Mouse (Mus musculus) natural killer cell, adult 2 months (primary cell): ENCODE measurements around the gene Mapk11.

ENCODE experiments used
- DNase-seq, 2 experiments: peaks; one replicate each; pipeline ENCODE4 v3.0.0; 2022; ENCODE audit warnings: low spot score in 2 of 2

Mapk11 gene

DNA sequence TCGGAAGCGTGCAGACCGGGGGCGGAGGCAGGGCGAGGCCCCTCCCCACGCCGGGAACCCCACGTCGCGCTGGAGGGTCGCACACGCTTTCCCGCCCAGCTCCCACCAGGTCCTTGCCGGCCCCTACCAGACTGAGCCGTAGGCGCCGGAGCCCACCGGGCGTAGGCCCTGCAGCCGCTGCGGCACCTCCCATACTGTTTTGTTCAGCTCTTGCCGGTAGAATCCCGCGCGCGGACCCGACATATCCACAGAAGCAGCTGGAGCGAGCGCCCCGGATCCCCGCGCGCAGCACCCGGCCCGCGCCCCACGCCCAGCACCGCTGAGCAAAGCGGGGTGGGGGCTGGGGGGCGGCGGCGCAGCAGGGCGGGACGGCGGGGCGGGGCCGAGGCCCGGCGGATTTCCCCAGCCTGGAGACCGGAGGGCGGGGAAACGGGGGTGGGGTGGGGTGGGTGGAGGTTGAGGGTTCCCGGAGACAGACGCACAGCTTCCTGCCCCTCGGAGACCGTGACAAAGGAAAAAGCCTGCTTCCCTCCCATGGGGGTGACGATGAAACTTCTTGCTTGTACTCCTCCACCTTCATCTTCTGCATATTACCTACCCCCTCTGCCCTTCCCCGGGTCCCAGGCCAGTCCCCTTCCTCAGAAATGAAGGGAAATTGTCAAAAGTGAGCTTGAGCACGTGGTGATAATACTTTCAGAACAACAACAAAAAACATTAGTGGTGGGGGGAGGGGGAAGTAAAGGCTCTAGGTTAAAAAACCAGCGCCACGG is at the start of gene Mapk11:
TSS of gene Mapk11 (minus strand) at position 358 of the 770 bp plus-strand sequence.
- DNase-seq: peak in 1 of 2 experiments; percentile 37

DNA sequence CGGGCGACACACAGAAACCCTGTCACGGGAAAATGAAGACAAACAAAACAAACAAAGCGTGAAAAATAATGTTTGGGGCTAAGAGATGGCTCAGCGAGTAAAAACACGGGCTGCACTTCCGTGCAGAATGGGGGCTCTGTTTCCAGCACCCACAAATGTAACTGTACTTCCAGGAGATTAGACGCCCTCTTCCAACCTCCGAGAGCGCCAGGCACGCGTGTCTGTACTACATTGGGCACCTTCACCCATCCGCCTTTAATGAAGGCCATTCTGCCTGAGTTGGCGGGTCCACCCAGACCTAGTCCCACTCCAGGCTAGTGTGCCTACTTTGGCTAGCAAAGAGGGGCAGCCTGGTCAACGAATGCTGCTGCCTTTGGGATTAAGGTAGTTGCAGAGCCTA is 47.6 kb upstream of the Mapk11 start:
- no peak for DNase-seq

DNA sequence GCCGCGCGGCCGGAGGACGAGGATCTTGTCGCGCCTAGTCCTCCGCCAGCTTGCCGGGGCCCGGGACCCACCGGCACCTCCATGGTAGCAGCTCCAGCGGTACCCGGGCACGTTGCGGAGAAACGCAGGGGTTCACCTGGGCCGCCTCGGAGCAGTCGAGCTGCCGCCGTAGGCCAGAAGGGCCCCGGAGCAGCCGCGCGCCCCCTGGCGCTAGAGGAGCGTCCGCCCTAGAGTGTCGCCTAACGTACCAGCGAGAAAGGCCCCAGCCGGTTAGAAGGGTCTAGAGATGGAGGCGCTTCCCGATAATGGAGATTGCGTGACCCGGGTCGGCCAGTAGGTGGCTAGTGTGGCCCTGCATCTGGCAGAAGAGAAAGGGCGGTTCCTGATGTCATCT is 46.9 kb upstream of the Mapk11 start, which contains the start of gene Dennd6b:
TSS of gene Dennd6b (minus strand) at position 184 of the 394 bp plus-strand sequence.
- DNase-seq: peak; percentile 97 to 98

DNA sequence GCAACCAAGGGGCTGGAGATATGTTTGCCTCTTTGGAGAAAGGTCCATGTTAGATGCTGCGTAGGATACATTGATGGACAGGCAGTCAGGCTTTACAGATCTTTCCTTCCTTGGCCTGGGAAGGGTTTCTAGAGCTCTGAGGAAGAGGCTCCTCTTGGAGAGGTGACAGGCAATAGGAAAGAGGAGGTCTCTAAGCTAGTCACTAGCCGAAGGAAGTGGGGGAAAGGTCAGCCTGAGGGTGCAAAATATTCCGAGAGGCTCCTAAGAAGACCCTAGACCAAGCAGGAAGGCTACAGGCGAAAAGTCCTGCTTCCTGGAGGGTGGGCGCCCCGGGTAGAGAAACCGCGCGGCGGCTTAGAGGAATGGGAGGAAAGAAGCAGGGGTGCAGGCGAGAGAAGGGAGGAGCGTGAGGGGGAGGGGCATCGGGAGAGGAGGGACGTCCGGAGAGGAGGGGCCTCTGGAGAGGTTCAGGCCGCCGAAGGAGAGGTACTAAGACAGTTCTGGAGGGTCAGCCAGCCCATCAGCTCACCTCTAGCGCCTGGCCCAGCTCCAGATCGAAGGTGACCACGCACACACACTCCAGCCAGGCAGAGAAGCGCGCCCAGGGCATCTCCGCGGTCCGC is 46.4 kb upstream of the Mapk11 start:
- DNase-seq: peak; percentile 68 to 79

GRCm38 (mm10) chr15:89195261-89195681 is 45.8 kb upstream of the Mapk11 start:
- no peak for DNase-seq

GRCm38 (mm10) chr15:89184937-89185227 is 35.5 kb upstream of the Mapk11 start:
- DNase-seq: no peak

- DNase-seq: no peak
These were observed 34.9 kb upstream of the Mapk11 start for GRCm38 (mm10) chr15:89184141-89184936.

DNA sequence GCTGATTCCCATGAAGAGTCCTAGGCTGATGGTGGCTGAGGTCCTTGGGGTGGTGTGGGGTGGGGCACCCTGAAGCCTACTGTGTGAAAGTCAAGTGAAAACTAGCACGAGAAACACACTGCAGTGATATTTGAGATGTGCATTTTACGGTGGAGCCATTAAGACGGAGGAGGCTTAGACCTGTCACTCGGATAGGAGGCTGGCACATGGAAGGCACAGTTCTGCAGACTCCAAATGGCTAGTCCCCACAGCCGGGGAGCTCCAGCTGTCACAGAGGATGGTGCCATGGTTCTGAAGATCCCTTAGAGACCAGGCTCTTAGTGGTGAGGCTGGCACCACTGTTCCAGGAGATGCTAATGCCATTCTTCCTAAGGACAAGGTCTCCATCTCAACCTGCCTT is 33.4 kb upstream of the Mapk11 start:
- DNase-seq: no peak

DNA sequence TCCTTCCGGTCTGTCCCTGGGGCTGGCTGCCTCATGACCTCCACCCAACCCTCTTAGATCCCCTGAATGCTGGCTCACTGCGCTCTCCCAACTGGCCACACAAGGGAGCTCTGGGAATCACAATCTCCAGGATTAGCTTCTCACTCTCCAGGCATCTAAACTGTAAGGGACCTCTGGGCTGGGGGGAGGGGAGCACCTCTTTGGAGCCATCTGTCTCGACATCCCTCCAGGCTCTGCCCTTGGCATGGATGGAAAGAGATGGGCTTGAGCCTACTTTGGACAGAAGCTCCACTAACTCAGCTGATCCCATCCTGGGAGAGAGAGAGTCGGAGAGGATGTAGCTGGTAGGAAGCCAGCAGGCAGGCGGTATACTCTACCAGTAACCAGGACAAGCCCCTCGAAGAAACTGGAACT is 32.9 kb upstream of the Mapk11 start:
- no peak for DNase-seq

DNA sequence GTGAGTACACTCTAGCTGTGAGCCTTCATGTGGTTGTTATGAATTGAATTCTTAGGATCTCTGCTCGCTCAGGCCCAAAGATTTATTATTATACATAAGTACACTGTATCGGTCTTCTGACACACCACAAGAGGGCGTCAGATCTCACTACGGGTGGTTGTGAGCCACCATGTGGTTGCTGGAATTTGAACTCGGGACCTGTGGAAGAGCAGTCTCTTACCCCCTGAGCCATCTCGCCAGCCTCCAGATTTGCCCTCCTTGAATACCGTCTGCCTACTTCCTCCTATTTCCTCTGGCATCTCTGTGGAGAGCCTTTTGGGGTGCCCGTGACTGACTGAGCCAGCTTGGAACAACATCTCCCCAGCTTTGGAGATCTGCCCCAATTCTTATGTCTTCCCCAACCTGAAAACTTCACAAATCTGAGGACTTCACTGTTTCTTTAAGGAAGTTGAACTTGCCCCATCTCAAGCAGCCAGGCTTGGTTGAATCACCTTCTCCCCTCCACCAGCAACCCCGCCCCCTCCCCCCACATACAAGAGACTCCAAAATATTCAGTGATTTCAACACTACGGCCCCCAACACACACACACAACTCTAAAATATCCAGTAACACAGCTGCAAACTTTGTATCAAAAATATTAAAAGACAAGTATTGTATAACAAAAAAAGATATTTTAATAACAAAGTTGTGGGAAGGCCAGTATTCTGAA is 32.3 kb upstream of the Mapk11 start:
- DNase-seq: no peak

DNA sequence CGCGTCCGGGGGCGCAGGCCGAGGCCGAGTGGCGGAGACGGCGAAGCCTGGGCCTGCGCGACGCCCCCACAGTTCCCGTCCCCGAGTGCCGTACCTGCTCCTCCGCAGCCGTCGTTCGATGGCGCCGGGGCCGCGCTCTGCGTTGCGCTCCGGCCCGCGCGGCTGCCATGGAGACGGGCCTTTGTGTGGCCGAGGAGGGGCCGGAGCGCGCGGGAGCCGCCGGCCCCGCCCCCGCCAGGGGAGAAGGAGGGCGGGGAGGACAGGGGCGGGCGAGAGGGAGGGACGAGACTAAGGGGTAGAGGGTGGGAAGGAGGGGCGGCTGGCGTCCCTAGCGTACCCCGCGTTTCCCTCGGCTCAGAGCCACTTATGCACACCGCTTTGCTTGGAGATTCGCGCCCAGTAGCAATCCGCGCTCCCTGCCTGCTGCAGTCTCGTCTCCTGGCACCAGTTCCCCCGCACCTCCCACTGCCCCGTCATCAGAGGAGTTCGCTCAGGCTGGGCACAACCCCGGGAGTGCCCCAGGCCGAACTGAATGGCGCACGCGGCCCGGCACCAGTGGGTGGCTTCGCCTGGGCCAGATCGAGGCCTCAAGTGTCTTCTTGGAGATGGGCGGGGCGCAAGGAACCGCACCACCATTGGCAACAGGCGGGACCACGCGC is 31.3 kb upstream of the Mapk11 start, which contains the start of gene Plxnb2:
TSS of gene Plxnb2 (minus strand) at position 218 of the 659 bp plus-strand sequence.
- no peak for DNase-seq

GRCm38 (mm10) chr15:89180081-89180541 is 30.7 kb upstream of the Mapk11 start:
- DNase-seq: no peak

GRCm38 (mm10) chr15:89179630-89179964 is 30.2 kb upstream of the Mapk11 start:
- no peak for DNase-seq

DNA sequence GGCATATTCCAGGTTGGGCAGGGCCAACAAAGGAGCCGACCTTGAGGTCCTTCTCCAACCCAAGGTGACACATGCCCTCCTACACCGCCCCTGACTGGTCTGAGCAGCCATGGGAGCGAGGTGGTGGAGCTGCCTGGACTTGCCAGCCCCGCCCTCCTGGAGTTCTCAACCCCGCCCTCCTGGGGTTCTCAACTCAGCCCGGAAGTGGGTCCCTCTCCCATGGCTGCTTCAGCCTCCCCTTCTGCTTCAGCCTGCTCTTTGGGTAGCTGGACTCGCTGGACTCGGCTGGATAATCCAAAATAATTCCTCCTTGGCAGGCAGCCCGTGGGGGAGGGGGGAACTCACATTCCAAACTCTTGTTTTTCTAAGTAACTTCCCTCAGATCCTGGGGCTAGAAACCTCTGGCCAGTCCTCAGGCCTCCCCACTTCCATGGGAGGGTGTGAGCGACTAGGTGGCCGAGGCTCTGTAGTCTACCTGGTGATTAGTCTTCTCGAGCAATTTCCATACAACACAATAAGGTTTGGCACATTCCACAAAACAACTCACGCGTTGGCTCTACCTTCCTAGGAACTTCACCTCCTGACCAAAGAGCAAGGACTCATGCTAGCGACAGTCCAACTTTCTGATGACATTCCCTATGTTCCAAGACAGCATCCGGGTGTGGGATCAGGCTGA is 29.7 kb upstream of the Mapk11 start:
- no peak for DNase-seq

GRCm38 (mm10) chr15:89178260-89178860 is 28.9 kb upstream of the Mapk11 start:
- DNase-seq: no peak

- peak in 1 of 2 experiments; percentile 16 for DNase-seq
These were observed 28.3 kb upstream of the Mapk11 start for GRCm38 (mm10) chr15:89177576-89178259.

DNA sequence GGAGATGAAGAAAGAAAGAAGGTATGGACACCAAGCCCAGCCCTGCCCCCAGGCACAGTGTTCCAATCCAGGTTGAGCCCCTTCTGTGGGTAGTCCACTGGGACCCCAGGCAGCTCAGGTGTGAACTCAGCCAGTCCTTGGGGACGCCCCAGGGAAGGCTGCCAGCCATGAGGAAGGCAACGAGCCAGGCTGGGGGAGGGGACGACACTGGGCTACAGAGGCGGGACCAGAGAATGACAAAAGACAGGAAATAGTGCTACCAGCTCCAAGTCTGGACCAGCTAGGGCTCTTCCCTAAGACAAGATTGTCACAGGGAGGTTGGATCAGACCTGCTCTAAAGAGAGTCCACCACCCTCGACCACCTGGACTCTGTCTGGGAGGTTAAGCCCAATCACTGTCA is 27.7 kb upstream of the Mapk11 start:
- DNase-seq: no peak

DNA sequence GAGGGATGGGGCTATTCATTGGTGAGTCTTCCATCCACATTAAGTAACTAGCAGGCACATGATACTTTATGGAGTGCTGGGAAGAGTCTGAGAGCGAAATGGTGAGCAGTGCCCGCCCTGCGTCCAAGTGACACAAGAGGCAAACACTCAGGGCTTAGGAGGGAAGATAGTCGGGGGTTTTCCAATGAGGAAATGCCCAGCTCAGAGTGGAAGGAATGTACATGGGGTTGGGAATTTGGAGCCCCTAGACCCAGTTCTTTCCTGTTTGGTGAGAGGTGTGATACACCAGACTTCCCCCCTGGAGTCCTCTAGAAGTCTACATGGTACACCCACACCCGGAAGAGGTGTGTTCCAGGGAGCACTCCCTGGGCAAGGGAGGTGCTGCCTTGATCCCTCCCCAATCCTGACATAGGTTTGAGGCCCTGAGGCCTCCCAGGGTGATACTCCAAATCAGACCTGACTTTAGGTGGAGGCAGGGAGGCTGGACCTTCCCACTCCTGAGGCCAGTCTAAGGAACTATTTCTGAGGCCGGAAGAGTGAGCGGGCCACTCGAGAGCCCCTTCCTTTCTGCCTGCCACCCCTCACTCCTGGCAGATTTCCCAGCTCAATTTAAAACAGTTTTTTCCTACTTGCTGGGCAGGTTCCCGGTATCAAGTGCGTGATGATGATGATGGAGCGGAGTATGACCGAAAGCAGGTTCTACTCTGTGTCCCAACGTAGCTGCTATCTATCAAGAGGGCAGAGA is 26.2 kb upstream of the Mapk11 start:
- DNase-seq: no peak

GRCm38 (mm10) chr15:89174889-89175339 is 25.5 kb upstream of the Mapk11 start:
- no peak for DNase-seq
